Mouse (Mus musculus) hindbrain, embryonic 11.5 days (tissue): ENCODE results near the gene Samsn1. TPM values are rescaled to one million over a fixed set of nuclear protein-coding genes. Genes with fewer than 3 reads are reported as not detected.
A peak's percentile ranks its signal among the peaks of the same experiment; 100 is the strongest.

Experiments used
- ATAC-seq: fragments of 200-750 bp; cut with Nextera tagmentation; 2 replicates; pipeline ENCODE4 v1.8.0; 2017; ENCODE audit warnings: mild to moderate bottlenecking, moderate TSS enrichment, moderate library complexity; ENCODE audit not compliant: low FRiP score
- DNase-seq: peaks from one replicate; pipeline ENCODE4 v3.0.0-alpha.2; 2015; ENCODE audit warnings: low spot score
- H3K27ac ChIP-seq: fragments of 300-500 bp; sonication (generic); 2 replicates; pipeline ENCODE4 v1.5.1; 2014; ENCODE audit warnings: mild to moderate bottlenecking, low read depth, low read length
- H3K27me3 ChIP-seq: fragments of 300-500 bp; sonication (generic); 2 replicates; pipeline ENCODE4 v1.6.1; 2014; ENCODE audit warnings: mild to moderate bottlenecking, low read length, moderate library complexity, mixed read lengths; ENCODE audit not compliant: control insufficient read depth, insufficient read depth
- H3K36me3 ChIP-seq: fragments of 300-500 bp; sonication (generic); 2 replicates; pipeline ENCODE4 v1.6.1; 2014; ENCODE audit warnings: mild to moderate bottlenecking, low read length, moderate library complexity, mixed read lengths; ENCODE audit not compliant: control insufficient read depth, insufficient read depth
- H3K4me1 ChIP-seq: fragments of 300-500 bp; sonication (generic); replicated peaks from 2 replicates; pipeline ENCODE4 v1.6.1; 2014; ENCODE audit warnings: low read length, mixed read lengths; ENCODE audit not compliant: control insufficient read depth, insufficient read depth
- H3K4me2 ChIP-seq: fragments of 300-500 bp; sonication (generic); replicated peaks from 2 replicates; pipeline ENCODE4 v1.6.1; 2014; ENCODE audit warnings: mild to moderate bottlenecking, low read depth, low read length
- H3K4me3 ChIP-seq: fragments of 300-500 bp; sonication (generic); 2 replicates; pipeline ENCODE4 v1.5.1; 2014; ENCODE audit warnings: low read depth, low read length
- H3K9ac ChIP-seq: fragments of 300-500 bp; sonication (generic); 2 replicates; pipeline ENCODE4 v1.6.1; 2014; ENCODE audit warnings: low read depth, low read length
- H3K9me3 ChIP-seq: fragments of 300-500 bp; sonication (generic); 2 replicates; pipeline ENCODE4 v1.6.1; 2016; ENCODE audit warnings: low read length; ENCODE audit not compliant: control insufficient read depth
- WGBS: fragments of 180-500 bp; shearing (Covaris S2); extraction: QIAGEN DNeasy Blood & Tissue Kit; methylation state at CpG from one replicate; pipeline ENCODE4 v1.1.7; 2014; 5-methylcytosine and 5-hydroxymethylcytosine counted together
- polyA plus RNA-seq: library from polyadenylated mRNA; unstranded; fragments of >200 nt; fragmentation: Nextera tagmentation; extraction: Ambion mirVana; gene quantifications from 2 replicates; pipeline ENCODE4 v1.2.1, GENCODE M21; 2014

Samsn1 gene
- polyA plus RNA-seq, 1 experiment from 2014 or later = 1.9 TPM

DNA sequence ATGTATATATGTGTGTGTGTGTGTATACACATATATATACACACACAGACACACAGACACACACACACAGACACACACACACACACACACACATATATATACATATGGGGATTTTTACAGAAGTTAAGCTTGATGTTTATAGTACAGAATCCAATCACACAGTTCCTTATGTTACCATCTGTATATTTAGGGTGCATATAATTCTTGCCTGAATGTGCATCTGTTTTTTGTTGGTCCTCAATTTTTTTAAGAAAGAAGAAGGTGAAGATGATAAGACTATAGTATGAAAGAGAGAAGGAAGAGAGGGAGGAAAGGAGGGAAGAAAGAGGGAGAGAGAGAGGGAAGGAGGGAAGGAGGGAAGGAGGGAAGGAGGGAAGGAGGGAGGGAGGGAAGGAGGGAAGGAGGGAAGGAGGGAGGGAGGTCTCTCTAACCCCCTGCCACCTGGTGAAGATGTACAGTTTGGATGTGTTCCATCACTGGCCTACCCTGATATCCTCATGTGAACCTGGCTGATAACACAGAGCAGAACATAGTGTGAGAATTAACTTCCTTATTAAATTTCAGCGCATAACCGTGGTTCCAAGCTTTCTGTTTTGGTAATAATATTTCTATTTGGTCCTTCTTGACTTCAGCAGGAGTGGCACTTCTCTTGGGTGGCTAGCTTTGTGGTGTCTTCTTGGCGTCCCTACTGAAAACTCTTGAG lies 19.1 kb downstream of the Samsn1 start:
- Histone ChIP-seq H3K27me3 (no peaks in the 10 kb centered on the region), H3K4me1 (no peaks in the 10 kb centered on the region), H3K4me2 (no peak overlapping the region), H3K27ac (no peak overlapping the region), H3K9ac (no peak overlapping the region), H3K4me3 (no peak overlapping the region), H3K9me3 (no peaks in the 10 kb centered on the region), H3K36me3 (no peaks in the 10 kb centered on the region)
- no peak for ATAC-seq
- no peak for DNase-seq
- 87% methylated on average over 3 of the region's 3 CpGs for WGBS

DNA sequence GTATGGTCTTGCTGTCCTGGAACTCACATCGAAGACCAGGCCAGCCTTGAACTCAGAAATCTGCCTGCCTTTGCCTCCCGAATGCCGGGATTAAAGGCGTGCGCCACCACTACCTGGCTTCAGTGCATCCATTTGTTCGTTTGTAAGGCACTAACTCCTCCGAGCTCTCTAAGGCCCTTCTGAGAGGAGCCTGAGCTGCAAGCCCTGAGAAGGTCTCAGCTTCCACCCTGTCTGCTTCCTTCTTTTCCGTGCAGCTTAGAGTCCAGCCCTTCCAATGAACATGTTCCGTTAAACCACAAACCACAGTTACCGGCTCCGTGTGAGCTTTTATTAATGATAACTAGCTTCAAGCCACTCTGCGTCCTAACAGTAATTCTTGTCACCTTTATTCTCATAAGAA lies 19.8 kb downstream of the Samsn1 start:
- Histone ChIP-seq H3K36me3 (no peaks in the 10 kb centered on the region), H3K27me3 (no peaks in the 10 kb centered on the region)
- whole genome bisulfite sequencing = 93% methylated on average over 12 of the region's 12 CpGs

DNA sequence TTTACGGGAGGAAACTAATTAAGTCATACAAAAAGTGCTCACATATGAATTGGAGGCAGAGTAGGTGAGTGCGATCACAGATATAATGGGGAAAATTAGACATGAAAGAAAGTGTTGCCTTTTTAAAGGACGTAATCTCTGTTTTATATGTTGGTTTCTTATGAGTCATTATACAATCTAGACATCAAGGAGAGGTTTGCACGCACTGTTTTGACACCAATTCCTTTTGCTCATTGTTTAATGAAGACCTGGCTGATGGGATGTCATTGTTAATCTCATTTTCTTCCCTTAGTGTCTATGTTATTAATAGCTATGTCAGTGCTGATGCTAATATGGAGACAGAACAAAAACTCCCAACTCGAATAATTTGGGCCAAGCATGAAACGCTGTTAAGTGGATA lies 20.3 kb downstream of the Samsn1 start:
- Histone ChIP-seq H3K4me2 (no peak overlapping the region), H3K27ac (no peak overlapping the region), H3K4me3 (no peak overlapping the region), H3K9me3 (no peaks in the 10 kb centered on the region), H3K4me1 (no peaks in the 10 kb centered on the region), H3K27me3 (no peaks in the 10 kb centered on the region), H3K36me3 (no peaks in the 10 kb centered on the region), H3K9ac (no peak overlapping the region)
- ATAC-seq (no peak), DNase-seq (no peak)
- 83% methylated on average over 6 of the region's 6 CpGs for WGBS

More for the DNA sequence above, 19.8 kb downstream of the Samsn1 start:
- Histone ChIP-seq H3K27ac (no peak overlapping the region), H3K9ac (no peak overlapping the region), H3K4me1 (no peaks in the 10 kb centered on the region), H3K9me3 (no peaks in the 10 kb centered on the region), H3K4me2 (no peak overlapping the region), H3K4me3 (no peak overlapping the region)
- ATAC-seq (no peak), DNase-seq (no peak)

DNA sequence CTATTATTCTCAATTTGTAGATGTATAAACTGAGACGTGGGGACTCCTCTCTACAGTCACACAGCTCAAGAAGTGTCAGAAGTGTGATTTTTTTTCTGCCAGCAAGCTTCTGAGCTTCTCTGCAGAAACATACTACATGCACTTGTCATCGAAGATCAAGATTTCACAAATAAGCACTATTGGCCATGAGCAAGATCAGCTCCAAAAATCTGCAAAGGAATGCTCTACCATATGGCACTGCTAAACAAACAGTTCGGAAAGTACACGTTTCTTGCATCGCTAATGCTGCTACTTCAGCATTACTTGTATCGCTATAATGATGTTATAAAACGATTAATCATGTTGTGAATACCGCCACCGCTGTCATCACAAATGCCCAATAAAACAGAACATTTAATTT lies 22.0 kb downstream of the Samsn1 start:
- Histone ChIP-seq H3K4me2 (no peak overlapping the region), H3K9me3 (no peaks in the 10 kb centered on the region), H3K36me3 (no peaks in the 10 kb centered on the region), H3K9ac (no peak overlapping the region), H3K4me3 (no peak overlapping the region), H3K27me3 (no peaks in the 10 kb centered on the region), H3K27ac (no peak overlapping the region), H3K4me1 (no peaks in the 10 kb centered on the region)
- DNase-seq (no peak), ATAC-seq (no peak)
- 94% methylated on average over 9 of the region's 9 CpGs for WGBS

DNA sequence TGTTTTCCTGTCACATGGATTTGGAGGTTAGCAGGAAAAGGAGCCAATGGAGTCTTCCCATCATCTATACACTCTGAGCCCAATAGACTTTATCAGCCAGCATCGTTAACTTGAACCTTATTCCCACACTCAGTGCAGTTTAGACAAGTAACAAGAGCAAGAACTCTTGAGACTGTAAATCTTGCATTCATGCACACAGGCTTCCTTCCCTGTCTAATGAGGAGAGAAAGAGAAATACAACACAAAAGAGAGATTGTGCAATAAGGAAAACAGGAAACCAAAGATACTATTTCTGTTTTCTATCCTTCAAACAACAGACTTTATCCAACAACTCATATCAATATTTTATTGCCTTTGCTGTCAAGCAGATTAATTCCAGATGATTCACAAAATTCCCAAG lies 31.9 kb downstream of the Samsn1 start:
- H3K9ac ChIP-seq = no peak overlapping the region
- no peak overlapping the region for H3K4me2 ChIP-seq
- ATAC-seq (no peak), DNase-seq (no peak)
- H3K4me1 ChIP-seq = no peaks in the 10 kb centered on the region
- no peak overlapping the region for H3K27ac ChIP-seq
- H3K27me3 ChIP-seq = no peaks in the 10 kb centered on the region
- 86% methylated on average over 1 of the region's 1 CpGs for WGBS
- no peaks in the 10 kb centered on the region for H3K36me3 ChIP-seq
- H3K4me3 ChIP-seq = no peak overlapping the region
- no peaks in the 10 kb centered on the region for H3K9me3 ChIP-seq

DNA sequence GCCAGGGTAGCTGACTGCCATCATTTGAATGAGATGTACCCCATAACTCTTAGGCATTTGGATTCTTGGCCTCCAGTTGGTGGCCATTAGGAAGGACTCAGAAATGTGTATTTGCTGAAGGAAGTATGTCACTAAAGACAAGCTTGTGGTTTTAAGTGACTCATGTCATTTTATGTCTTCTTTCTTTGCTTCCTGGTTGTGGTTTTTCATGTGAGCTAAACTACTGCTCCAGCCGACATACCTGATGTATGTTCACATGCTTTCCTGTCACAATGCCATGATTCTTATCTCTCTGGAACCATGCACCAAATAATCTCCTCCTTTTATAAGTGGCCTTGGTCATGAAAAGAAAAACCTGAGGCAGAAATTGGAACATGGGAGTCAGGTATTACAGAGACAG lies 38.2 kb downstream of the Samsn1 start:
- H3K36me3 ChIP-seq = no peaks in the 10 kb centered on the region
- 85% methylated on average over 1 of the region's 1 CpGs for WGBS
- H3K4me3 ChIP-seq = no peak overlapping the region
- H3K4me1 ChIP-seq = no peaks in the 10 kb centered on the region
- H3K27ac ChIP-seq = no peak overlapping the region
- H3K4me2 ChIP-seq = no peak overlapping the region
- no peak overlapping the region for H3K9ac ChIP-seq
- no peaks in the 10 kb centered on the region for H3K27me3 ChIP-seq
- no peak for ATAC-seq
- no peaks in the 10 kb centered on the region for H3K9me3 ChIP-seq
- DNase-seq = no peak

DNA sequence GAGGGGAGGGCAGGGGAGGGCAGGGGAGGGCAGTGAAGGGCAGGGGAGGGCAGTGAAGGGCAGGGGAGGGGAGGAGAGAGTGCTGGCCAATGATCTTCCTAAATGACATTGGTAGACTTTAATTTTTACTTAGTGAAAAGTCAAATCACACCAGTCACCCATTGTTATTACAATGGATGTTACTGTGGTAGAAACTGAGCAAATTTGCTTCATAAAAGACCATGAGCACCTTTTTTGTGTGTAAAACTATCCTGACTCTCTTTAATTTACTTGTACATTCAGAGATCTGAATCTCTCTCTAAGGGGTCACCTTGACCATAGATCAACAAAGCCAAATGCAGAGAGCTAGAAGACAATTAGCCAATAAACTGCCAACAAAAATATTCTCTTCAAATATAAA lies 42.7 kb downstream of the Samsn1 start:
- ATAC-seq = no peak
- H3K4me2 ChIP-seq = no peak overlapping the region

DNA sequence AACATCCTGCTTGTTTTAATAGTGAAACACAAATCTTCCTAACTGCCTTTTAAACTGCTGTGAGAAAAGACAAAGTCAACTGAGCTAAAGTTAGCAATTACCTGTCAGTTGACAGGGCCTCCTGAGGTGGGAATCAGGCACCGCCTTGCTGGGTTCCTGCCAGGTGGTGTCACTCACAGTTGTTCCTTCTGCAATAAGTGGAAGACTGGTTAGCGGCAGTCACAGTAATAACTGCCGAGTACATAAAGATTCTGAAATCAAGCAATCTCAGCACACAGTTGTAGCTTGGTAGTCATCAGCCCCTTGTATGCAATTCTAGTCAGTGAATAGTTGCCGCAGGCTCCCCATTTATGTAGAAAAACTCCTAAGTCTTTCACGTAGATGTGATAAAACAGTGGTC lies 44.3 kb downstream of the Samsn1 start:
- no peak overlapping the region for H3K4me3 ChIP-seq
- H3K4me1 ChIP-seq = no peaks in the 10 kb centered on the region
- no peak overlapping the region for H3K4me2 ChIP-seq
- H3K9me3 ChIP-seq = no peaks in the 10 kb centered on the region
- DNase-seq (no peak), ATAC-seq (no peak)
- no peaks in the 10 kb centered on the region for H3K36me3 ChIP-seq
- H3K27me3 ChIP-seq = no peaks in the 10 kb centered on the region
- no peak overlapping the region for H3K9ac ChIP-seq
- no peak overlapping the region for H3K27ac ChIP-seq
- WGBS = 91% methylated on average over 5 of the region's 5 CpGs

More for the DNA sequence above, 42.7 kb downstream of the Samsn1 start:
- H3K9me3 ChIP-seq = no peaks in the 10 kb centered on the region
- no peaks in the 10 kb centered on the region for H3K4me1 ChIP-seq
- DNase-seq = no peak
- H3K36me3 ChIP-seq = no peaks in the 10 kb centered on the region
- no peak overlapping the region for H3K4me3 ChIP-seq
- H3K27me3 ChIP-seq = no peaks in the 10 kb centered on the region
- H3K27ac ChIP-seq = no peak overlapping the region
- H3K9ac ChIP-seq = no peak overlapping the region

- H3K36me3 ChIP-seq = no peaks in the 10 kb centered on the region
- peak; percentile 51; the same call in 1 of the 2 replicates for ATAC-seq
- H3K4me3 ChIP-seq = no peak overlapping the region
- H3K9ac ChIP-seq = no peak overlapping the region
- DNase-seq = no peak
- no peak overlapping the region for H3K27ac ChIP-seq
- no peaks in the 10 kb centered on the region for H3K27me3 ChIP-seq
- 83% methylated on average over 11 of the region's 11 CpGs for WGBS
- H3K4me1 ChIP-seq = no peaks in the 10 kb centered on the region
- no peak overlapping the region for H3K4me2 ChIP-seq
- H3K9me3 ChIP-seq = no peaks in the 10 kb centered on the region
Observed at GRCm38 (mm10) chr16:75975682-75976332, 46.3 kb downstream of the Samsn1 start.
